Mouse (Mus musculus) T-helper 2 cell (primary cell): ENCODE results near the gene Stat6.
"Not testable (repeated sequence)": the region's sequence is repeated elsewhere in the genome, so short reads cannot be mapped to it uniquely, and the experiment has no call there.

ENCODE experiments used
- in situ Hi-C: fragments of 300-600 bp; cut with MboI, MseI; formaldehyde crosslinking; loops from one replicate; pipeline ENCODE4 v1.15.1; 2025; ENCODE audit warnings: high pct_unique_total_duplicates

Stat6 gene

DNA sequence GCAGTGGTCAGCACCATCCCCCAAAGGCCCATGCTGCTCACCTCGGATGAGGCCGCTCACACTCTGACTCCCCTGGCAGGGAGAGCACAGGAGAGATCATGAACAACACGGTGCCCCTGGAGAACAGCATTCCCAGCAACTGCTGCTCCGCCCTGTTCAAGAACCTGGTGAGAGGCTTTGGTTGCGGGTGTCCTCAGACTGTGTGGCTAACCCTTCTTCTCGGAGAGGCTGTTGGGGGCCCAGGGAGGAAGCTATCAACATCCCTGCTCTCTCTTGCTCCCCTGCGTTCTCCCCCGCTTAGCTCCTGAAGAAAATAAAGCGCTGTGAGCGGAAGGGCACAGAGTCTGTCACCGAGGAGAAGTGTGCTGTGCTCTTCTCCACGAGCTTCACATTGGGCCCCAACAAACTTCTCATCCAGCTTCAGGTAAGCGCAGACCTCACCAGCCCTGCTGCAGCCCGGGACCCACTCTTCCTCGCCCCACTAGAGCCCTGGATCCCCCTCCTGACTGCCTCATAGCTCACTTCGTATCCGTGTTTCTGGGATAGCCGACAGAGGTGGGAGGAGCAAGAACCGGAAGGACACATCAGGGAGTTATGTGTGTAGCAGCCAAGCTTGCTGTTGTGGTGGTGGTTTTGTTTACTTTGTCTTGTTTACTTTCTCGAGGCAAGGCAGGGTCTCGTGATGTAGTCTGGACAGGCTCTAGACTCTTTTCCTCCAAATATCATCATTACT is 10.3 kb downstream of the Stat6 start:
- in situ Hi-C loops, result no loop called here

DNA sequence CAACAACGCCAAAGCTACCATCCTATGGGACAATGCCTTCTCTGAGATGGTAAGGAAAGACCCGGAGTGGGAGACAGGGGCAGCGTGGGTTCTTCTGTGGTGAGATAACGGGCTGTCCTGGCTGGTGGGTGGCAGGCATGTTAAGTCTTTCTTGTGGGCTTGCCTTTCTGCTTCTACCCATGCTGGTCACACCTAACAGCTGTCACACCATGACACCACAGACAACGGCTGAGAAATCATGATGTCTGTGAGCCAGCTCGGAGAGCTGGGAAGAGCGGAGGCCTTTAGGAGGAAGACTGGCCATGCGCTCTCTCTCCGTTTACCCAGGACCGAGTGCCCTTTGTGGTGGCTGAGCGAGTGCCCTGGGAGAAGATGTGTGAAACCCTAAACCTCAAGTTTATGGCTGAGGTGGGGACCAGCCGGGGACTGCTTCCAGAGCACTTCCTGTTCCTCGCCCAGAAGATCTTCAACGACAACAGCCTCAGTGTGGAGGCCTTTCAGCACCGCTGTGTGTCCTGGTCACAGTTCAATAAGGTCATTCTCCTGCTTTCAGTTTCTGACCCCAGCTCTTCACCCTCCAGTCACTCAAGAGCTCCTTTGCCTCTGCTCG is 12.3 kb downstream of the Stat6 start:
- in situ Hi-C loops, result no loop called here

DNA sequence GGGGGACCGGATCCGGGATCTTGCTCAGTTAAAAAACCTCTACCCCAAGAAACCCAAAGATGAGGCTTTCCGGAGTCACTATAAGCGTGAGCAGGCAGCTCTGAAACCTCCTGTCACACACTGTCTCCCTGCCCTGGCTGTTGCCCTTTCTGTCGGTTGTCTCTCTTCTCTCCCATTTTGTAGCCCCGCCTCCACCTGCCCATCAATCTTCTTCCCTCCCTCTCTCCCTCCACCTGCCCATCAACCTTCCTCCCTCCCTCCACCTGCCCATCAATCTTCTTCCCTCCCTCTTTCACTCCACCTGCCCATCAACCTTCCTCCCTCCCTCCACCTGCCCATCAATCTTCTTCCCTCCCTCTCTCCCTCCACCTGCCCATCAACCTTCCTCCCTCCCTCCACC is 14.8 kb downstream of the Stat6 start:
- in situ Hi-C loops, result not testable (repeated sequence)

DNA sequence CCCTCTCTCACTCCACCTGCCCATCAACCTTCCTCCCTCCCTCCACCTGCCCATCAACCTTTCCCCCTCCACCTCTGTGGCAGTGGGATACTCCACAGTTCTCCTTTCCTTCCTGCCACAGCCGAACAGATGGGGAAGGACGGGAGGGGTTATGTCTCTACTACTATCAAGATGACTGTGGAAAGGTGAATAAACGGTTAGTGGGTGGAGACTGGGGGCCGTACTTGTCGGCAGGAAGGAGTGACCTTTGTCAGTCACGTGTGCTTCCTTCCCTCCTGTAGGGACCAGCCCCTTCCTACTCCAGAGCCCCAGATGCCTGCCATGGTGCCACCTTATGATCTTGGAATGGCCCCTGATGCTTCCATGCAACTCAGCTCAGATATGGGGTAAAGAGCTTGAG is 15.3 kb downstream of the Stat6 start:
- in situ Hi-C loops, result no loop called here

DNA sequence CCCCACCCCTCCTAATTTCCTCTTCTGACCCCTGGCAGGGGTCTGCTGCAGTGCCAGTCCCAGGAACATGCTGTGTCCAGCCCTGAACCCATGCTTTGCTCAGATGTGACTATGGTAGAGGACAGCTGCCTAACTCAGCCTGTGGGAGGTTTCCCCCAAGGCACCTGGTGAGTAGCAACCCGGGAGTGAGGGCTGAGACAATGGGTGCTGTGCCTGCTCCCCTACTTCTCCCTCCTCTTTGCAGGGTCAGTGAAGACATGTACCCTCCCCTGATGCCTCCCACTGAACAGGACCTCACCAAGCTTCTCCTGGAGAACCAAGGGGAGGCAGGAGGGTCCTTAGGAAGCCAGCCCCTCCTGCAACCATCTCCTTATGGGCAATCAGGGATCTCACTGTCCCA is 16.8 kb downstream of the Stat6 start:
- in situ Hi-C loops, result no loop called here

DNA sequence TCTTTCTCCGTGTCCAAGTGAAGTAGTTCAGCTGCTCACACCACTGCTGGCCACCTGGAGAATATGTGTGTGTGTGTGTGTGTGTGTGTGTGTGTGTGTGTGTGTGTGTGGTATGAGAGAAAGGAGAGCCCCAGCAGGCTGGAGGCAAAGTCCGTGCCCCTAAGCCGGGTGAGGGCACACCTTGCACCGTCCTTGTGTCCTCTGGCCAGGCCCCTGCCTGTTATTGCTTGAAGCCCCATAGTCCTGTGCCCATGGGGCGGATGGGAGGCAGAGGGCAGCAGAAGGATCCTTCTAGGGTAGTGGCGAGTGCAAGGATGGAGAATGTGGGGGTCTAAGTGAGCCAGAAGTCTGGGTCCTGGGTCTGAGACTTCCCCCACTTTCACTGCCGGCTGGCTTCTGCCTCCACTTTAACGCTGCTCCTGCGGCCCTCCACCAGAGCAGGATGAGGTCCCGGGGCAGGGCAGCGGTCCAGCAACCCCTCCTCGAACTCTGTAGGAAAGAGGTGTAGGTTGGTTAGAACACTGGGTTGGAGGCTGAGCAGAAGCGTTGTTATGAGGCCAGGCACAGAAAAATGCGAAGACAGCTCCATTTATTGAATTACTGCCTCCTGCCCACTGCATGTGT is 18.6 kb downstream of the Stat6 start:
- in situ Hi-C loops, result no loop called here

DNA sequence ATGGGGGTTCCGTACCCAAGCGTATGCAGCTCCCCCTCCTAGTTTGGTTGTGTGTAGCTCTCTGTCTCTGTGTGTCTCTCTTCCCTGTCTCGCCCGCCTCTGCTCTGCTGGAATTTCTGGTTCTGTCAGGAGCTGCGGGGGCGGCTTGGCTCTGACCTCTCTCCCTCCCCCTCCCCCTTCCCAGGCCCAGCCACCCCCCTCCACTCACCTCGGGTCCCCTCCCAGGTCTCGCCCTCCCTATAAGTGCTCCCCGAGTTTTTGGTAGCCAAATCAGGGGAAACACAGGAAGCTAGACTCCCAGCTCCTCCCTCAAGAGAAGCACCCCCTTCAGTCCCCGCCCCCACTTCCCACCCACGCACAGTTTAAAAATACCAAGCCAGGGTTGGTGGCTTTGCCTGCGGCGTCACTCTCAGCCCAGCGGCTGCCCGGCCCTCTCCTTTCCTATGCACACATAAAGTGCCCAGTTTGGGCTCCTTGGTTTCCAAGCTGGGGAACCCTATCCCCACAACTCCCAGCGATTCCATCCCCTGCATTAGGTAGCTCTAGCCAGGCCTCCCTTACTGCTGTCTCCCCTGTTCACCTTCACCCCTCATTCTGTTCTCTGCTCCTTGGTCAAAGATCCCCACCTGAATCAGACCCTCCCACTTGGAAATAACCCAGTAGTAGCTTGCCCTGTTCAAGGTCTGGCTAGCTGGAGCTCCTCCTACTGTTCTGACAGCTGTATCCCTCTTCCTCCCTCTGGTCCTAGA is 19.3 kb downstream of the Stat6 start:
- in situ Hi-C loops, result no loop called here

DNA sequence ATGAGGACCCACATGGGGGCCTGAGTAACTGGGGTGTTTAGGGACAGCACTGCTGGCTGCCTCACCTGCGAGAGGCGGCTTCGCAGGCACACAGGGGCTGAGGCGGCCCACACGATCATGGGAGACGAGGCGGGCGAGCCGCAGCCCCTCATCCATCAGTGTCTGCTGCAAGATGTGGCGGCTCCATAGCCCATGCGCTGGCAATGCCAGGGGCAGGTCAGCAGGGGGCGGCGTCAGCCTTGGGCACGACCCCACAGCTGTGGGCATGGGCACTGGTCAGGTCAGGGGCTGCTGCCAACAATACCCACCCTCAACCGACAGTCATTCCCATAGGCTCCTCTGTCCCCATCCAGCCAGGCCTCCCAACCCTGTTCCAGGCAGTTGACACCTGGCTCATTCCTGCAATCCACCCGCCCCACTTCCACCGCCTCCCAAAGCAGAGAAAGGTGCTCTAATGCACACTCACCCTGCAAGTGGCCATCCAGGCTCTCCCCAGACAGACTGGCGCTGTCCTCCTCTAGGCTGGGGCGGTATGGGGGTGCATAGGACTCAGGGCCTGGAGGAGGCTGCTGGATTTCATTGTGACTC is 20.0 kb downstream of the Stat6 start:
- in situ Hi-C loops, result no loop called here

DNA sequence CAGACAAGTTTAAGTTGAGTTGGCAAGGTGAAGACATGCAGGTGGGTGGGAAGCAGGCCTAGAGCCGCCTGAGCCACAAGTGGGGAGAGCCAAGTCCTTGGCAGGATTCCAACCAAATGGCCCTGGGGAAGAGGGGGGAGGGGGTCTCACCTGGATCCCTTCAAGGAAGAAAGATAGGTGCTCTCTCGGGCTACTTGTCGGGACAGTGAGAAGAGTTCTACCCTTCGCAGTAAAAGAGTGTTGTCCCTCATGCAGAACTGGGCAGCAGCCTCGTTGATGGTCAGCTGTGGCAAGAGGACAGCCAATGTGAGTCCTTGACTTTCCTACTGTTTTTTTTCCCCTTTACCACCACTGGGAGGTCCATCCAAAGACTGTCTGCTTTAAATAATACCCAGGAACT is 20.8 kb downstream of the Stat6 start:
- in situ Hi-C loops, result no loop called here

DNA sequence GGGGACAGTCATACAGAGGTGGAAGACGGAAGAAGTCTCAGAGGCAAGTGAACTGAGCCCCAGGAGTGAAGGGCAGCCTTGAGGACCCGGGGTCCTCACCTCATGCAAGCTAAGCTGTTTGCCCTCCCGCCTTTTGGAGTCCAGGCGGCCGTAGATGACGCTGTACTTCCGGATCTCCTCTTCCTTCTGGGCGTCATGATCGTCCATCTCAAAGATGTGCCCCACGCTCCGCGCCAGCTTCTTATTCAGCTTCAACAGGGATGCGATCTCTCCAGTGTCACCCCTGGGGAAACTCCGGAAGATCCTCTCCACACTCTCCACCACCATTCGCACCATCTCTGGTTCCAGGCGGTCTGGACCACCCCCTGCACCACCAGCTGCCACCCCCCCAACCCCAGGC is 21.4 kb downstream of the Stat6 start:
- in situ Hi-C loops, result no loop called here

DNA sequence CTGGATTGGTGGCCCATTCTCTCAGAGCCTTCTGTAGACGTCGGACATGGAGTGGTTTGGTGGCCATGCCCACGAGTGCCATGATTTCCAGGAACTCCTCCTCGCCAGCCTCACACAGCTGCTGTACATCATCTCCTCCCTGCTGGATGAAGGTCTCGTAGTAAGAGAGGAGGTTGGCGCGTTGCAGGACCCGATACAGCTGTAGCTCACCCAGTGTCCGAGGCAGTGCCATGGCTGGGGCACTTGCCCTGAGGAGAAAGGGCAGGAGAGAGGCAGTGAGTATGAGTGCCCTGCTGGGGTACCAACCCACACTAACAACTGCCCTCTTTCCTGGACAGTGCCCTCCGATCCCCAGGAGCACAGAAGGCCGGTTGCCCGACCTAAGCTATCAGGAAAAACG is 22.1 kb downstream of the Stat6 start:
- in situ Hi-C loops, result no loop called here

DNA sequence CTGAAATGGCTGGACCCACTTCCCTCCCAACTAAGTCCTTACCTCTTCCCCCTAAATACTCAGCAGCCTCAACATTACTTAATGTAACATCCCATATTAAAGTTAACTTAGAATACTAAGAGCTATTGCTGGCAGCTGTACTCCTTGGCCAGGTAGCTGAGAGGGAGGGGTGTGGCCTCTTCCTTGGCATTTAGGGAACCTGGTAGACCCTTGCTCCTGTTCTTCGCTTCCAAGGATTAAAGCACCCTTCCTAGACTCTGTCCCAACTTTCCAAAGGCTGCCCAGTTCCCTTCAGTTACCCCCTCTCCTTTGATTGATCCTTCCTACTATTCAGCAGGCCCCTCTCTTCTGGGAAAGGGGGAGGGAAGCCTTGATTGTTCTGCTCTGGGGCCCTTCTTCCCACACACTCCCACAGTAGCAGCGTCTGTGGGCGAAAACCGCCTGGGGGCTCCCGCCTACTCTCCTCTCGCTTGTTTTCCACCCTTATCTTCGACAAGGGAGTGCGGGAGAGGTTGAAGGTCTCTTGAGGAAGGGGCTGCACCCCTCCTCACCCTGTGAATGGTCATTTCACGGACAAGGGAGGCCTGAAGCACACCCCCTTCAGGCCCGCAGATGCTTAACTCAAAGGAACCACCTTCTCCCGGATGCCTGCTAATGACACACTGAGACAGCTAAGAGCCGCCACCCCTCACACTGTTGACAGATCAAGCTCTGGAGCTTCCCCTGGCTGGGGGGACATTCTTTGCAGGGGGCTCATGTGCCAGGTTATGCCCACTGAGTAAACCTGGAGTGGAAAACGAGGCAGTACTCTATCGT is 22.8 kb downstream of the Stat6 start:
- in situ Hi-C loops, result no loop called here

DNA sequence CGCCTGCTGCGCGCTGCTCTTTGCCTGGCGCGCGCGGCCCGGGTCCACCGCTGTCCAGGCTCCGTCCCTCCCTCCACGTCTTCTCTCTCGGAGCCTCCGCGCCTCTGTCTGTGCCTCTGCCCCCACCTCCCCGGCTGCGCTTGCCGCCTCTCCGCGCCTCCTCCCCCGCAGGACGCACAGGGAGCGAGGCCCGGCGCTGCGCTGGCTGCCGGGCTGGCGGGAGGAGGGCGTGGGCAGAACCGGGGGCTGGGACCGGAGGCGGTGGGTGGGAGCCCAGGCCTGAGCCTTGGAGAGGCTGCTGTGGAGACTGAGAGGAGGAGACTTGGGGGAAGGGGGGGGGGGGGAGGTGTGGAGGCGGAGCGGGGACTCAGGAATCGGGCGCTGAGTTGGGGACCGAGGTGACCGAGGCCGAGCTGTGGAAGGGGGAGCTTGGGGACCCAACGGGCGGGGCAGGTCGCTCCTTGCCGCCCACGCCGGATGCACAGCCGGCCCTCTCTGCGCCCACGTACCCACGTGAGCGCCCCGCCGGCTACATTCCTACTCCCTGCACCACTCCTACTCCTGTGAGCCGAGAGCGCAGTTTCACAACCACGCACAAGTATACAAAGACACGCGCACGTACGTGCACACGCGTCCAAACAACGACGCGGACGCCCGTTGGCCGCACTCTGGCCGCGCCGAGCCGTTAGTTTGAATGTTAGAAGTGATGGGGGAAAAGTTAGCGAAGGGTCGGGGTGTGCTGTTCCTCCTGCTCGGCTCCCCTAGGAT is 23.9 kb downstream of the Stat6 start, which contains the start of gene Nemp1:
Gene Nemp1, plus strand, starts transcription at position 401 of the 768 bp plus-strand sequence.
- in situ Hi-C loops, result no loop called here

DNA sequence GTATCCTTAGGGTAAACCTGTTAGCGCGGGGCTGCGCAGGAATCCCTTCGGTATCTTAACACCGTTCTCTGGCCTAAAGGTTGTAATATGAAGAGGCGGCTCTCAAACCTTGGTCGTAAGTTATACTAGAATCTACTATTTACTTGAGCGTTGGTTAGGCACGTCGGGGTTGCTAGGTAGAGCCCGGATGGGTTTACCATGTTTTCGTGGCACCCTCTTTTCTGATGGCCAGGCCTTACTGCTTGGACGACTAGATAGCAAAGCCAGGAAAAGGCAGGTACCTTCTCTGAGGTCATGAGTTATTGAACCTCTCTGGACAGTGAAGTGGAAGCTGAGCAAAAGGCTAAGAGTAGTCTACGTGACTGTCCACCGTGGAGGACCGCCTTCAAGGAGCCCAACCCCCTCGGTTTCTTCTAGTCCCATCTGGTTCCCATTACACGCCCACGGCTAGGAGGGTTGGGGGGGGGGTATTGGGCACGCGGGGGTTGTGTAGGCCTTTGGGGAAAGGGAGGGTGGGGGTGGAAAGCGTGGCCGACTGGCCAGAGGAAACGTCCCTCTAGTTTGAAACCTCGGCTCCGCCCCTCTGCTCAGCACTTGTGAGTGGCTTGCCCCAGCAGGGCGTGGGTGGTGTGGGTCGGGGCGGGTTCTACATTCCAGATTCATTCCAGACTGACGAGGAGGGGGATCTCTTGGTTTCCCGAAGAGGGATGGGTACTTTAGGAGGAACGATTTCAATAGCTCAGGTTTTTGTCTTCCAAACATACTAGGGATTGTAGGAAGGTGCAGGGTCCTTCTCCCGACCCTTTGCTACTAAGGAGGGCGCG is 24.7 kb downstream of the Stat6 start:
- in situ Hi-C loops, result no loop called here

DNA sequence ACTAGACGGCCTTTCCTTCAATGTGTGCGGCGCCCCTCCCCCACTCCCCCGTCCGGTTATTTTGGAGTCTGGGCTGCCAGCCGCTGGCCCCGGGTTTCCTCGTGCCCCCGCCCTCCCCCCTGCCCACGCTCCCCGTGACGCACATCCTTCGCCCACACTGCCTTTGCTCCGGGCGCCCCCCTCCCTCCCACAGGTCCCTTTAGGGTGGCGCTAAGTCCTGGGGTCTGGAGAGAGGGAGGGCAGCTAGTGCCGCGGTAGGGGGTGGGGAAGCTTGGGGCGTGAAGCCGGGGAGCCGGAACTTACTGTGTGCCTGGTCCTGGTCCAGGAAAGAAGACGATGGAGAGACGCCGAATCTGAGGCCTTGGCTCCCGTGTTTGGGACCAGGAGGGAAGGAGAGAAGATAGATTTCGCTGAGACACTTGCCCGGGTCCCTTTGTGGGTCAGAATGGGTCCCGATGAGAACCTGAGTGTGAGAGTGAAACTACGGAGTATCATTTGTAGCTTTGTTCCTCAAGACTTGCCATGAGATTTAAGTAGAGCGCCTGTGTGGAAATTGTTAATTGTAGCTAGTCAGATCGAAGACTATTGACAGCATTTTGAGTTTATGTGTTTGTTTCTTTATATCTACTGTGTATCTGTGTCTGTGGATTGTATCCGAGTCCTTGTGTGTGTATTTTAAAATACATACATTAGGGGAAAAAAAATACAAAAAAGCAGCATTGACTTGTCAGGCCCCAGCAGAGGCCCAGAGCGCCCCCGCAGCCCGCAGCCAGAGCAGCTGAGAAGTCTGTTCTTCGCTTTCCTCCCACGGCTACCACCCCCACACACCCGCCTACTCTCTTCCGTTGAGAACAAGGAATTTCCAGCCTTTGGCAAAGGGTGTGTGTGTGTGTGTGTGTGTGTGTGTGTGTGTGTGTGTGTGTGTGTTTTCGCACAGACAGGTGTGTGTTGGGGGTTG is 25.6 kb downstream of the Stat6 start, which contains the start of gene Nab2:
Gene Nab2, minus strand, starts transcription at position 476 of the 958 bp plus-strand sequence.
- in situ Hi-C loops, result no loop called here

DNA sequence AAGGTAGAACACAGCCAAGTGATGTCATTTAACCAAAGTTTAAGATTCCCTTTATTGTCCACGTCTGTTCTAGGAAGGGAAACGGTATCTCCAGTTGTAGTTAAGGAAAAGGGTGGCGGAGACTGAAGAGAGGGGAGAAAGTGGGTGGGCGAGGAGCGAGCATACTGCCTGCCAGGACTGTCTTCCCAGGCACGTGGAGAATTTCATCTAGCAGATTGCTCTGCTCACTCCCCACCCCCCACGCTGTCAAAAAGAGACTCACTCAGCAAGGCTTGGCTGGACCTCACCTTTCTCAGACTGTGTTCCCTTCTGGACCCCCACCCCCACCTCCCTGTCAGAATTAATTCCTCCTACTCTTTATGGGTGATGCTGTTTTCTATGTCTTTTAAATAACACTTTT is 26.4 kb downstream of the Stat6 start:
- in situ Hi-C loops, result no loop called here

DNA sequence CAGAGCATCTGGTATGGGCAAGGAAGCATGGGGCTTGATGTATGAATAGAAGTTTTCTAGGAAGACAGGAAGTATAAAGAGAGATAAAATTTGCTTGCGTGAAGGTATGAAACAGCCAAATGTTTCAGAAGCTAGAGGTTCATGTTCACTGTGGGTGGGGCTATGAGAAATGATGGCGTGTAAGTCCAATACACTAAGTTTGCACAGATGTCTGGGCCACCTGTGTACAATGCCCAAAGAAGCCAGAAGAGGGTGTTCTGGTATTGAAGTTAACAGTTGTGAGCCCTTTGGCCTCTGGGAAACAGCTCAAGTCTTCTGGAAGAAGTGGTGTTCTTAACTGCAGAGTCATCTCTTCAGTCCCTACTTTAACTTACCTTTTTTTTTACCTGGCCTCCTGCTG is 27.4 kb downstream of the Stat6 start:
- in situ Hi-C loops, result loop anchor here (10.0 kb wide), 1 partner anchor 625 kb away; the partner anchor contains the start of genes Cyp27b1, Eef1akmt3 and Mettl1

DNA sequence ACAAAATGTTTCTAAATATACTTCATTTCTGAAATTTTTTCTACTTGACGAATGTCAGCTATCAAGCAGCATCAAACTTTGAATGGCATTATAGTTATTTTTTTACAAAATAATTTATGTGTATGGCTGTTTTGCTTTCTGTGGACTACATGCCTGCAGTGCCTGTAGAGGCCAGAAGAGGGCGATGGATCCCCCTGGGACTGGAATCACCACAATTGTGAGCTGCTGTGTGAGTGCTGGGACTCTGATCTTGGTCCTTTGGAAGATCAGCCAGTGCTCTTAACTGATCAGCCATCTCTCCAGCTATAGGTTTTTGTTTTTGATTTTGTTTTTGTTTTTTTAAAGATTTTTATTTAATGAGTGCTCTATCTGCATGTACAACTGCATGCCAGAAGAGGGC is 28.5 kb downstream of the Stat6 start:
- in situ Hi-C loops, result loop anchor here (10.0 kb wide), 1 partner anchor 626 kb away; the partner anchor contains the start of genes Cyp27b1, Eef1akmt3 and Mettl1
